Mouse (Mus musculus): ENCODE measurements around the gene Muc3. TPM values are rescaled to one million over a fixed set of nuclear protein-coding genes. Genes with fewer than 3 reads are reported as not detected.

Muc3 gene
- polyA plus RNA-seq, 1 experiment from 2014 or later, result not detected

- Histone ChIP-seq H3K9ac (replicated peaks) (no peak overlapping the region), H3K4me1 (no peaks in the 10 kb centered on the region), H3K4me3 (replicated peaks) (no peak overlapping the region), H3K9me3 (replicated peaks) (no peaks in the 10 kb centered on the region), H3K27ac (replicated peaks) (no peak overlapping the region), H3K36me3 (no peaks in the 10 kb centered on the region), H3K27me3 (replicated peaks) (no peaks in the 10 kb centered on the region), H3K4me2 (no peak overlapping the region)
- ATAC-seq (ENCODE audit: low FRiP score), result no peak
- 86% methylated on average over 3 of the region's 3 CpGs for WGBS
Measured at GRCm38 (mm10) chr5:137085731-137086130, 63.4 kb downstream of the Muc3 start.

- no peaks in the 10 kb centered on the region for H3K9me3 ChIP-seq (replicated peaks)
- no peak for ATAC-seq (ENCODE audit: low FRiP score)
- no peak overlapping the region for H3K4me3 ChIP-seq (replicated peaks)
- no peak overlapping the region for H3K27ac ChIP-seq (replicated peaks)
- no peak overlapping the region for H3K9ac ChIP-seq (replicated peaks)
- no peaks in the 10 kb centered on the region for H3K4me1 ChIP-seq
- WGBS, result 85% methylated on average over 6 of the region's 6 CpGs
- no peaks in the 10 kb centered on the region for H3K36me3 ChIP-seq
- no peak overlapping the region for H3K4me2 ChIP-seq
- H3K27me3 ChIP-seq (replicated peaks), result no peaks in the 10 kb centered on the region
Measured at GRCm38 (mm10) chr5:137085021-137085420, 64.1 kb downstream of the Muc3 start.

Other genes with a start within 250 kb of the Muc3 start
- gene Ift22, start 241.2 kb downstream of the Muc3 start, polyA plus RNA-seq (2015; fragmentation: Nextera tagmentation; extraction: Ambion mirVana), result 106 and 115 TPM in 2 replicates
- gene Fis1, start 196.0 kb downstream of the Muc3 start, polyA plus RNA-seq (2015; fragmentation: Nextera tagmentation; extraction: Ambion mirVana), result 339 and 354 TPM in 2 replicates
- 0.67 and 1.0 TPM in 2 replicates for gene Cldn15, start 182.7 kb downstream of the Muc3 start, polyA plus RNA-seq (2015; fragmentation: Nextera tagmentation; extraction: Ambion mirVana)
- 36.4 and 39.0 TPM in 2 replicates for gene Plod3, start 162.3 kb downstream of the Muc3 start, polyA plus RNA-seq (2015; fragmentation: Nextera tagmentation; extraction: Ambion mirVana)
- gene Znhit1, start 161.3 kb downstream of the Muc3 start, polyA plus RNA-seq (2015; fragmentation: Nextera tagmentation; extraction: Ambion mirVana), result 126 and 137 TPM in 2 replicates
- gene Vgf, start 122.9 kb downstream of the Muc3 start, polyA plus RNA-seq (2015; fragmentation: Nextera tagmentation; extraction: Ambion mirVana), result 12.3 and 14.0 TPM in 2 replicates
- gene Ap1s1, start 103.2 kb downstream of the Muc3 start, polyA plus RNA-seq (2015; fragmentation: Nextera tagmentation; extraction: Ambion mirVana), result 209 and 222 TPM in 2 replicates
- 0.23 and 0.26 TPM in 2 replicates for gene Serpine1, start 77.1 kb downstream of the Muc3 start, polyA plus RNA-seq (2015; fragmentation: Nextera tagmentation; extraction: Ambion mirVana)
- gene Trim56, start 33.1 kb downstream of the Muc3 start, polyA plus RNA-seq (2015; fragmentation: Nextera tagmentation; extraction: Ambion mirVana), result 2.4 and 5.4 TPM in 2 replicates
- 0.65 and 1.6 TPM in 2 replicates for gene Muc3a, start 63.1 kb upstream of the Muc3 start, polyA plus RNA-seq (2015; fragmentation: Nextera tagmentation; extraction: Ambion mirVana)
- 98.6 and 103 TPM in 2 replicates for gene Ache, start 138.2 kb upstream of the Muc3 start, polyA plus RNA-seq (2015; fragmentation: Nextera tagmentation; extraction: Ambion mirVana)
- 29.0 and 29.5 TPM in 2 replicates for gene Ufsp1, start 145.3 kb upstream of the Muc3 start, polyA plus RNA-seq (2015; fragmentation: Nextera tagmentation; extraction: Ambion mirVana)
- gene Srrt, start 158.4 kb upstream of the Muc3 start, polyA plus RNA-seq (2015; fragmentation: Nextera tagmentation; extraction: Ambion mirVana), result 90.7 and 94.3 TPM in 2 replicates
- 14.0 and 26.0 TPM in 2 replicates for gene Trip6, start 165.1 kb upstream of the Muc3 start, polyA plus RNA-seq (2015; fragmentation: Nextera tagmentation; extraction: Ambion mirVana)
- 26.5 and 26.8 TPM in 2 replicates for gene Slc12a9, start 184.3 kb upstream of the Muc3 start, polyA plus RNA-seq (2015; fragmentation: Nextera tagmentation; extraction: Ambion mirVana)
- 6.9 and 11.5 TPM in 2 replicates for gene Ephb4, start 200.8 kb upstream of the Muc3 start, polyA plus RNA-seq (2015; fragmentation: Nextera tagmentation; extraction: Ambion mirVana)